Mouse (Mus musculus): ENCODE measurements at regions not wholly inside any gene's neighbourhood (a gene's known extent, or its start where the extent isn't known, plus 50 kb on each side); places are given as distances from the start of the nearest gene placed in this dataset.

DNA sequence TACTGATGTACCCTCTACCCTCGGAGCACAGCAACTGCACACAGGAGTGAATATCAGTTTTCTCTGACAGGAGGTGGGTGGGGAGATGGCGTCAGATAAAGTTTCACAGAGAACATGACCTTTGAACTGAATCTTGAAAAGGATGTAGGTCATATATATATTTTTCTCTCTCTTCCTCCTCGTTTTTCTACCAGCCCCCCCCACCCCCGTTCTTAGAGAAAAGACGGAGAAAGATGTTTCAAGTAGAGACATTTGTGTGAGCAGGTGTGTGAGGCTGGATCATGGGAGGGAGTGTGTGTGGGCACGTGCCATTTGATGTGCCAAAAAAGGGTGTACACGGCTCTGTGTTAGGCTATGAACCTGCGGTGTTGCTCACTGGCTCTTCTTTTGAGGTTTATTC is 72.8 kb upstream of the Rap1b start:
- TF ChIP-seq RCOR1 (conservative IDR thresholded peaks at IDR 0.05; ENCODE audit: low read depth, low read length): no peak
- TF ChIP-seq MAZ (IDR thresholded peaks at IDR 0.05; ENCODE audit: low read depth, low read length): no peak
- no peak for TF ChIP-seq RAD21 (IDR thresholded peaks at IDR 0.05; ENCODE audit: low read depth, low read length)
- no peak for TF ChIP-seq EP300 (IDR thresholded peaks at IDR 0.05; ENCODE audit: low read length)
- TF ChIP-seq CTCF (conservative IDR thresholded peaks at IDR 0.05 in 1 of 2, IDR thresholded peaks at IDR 0.05 in 1 of 2; ENCODE audit: low read depth in 2 of 2, low read length in 2 of 2): no peak
- TF ChIP-seq KAT2A (IDR thresholded peaks at IDR 0.05; ENCODE audit: insufficient replicate concordance, low read length): no peak
- no peak for TF ChIP-seq IRF4 (IDR thresholded peaks at IDR 0.05; ENCODE audit: low read depth, low read length)
- TF ChIP-seq POLR2A (IDR thresholded peaks at IDR 0.05; ENCODE audit: low read depth, low read length): no peak

Measured in CH12.LX (cell line).